Mouse (Mus musculus) forebrain, embryonic 12.5 days (tissue): Measurements from ENCODE around the gene Tmbim6. TPM values are rescaled to one million over a fixed set of nuclear protein-coding genes. Genes with fewer than 3 reads are reported as not detected.

Experiments
- ATAC-seq: fragments of 200-750 bp; cut with Nextera tagmentation; 2 replicates; pipeline ENCODE4 v1.8.0; 2017; ENCODE audit warnings: moderate TSS enrichment; ENCODE audit not compliant: low FRiP score
- H3K27ac ChIP-seq: fragments of 300-500 bp; sonication (generic); 2 replicates; pipeline ENCODE4 v1.5.1; 2016; ENCODE audit warnings: mild to moderate bottlenecking
- H3K27me3 ChIP-seq: fragments of 300-500 bp; sonication (generic); 2 replicates; pipeline ENCODE4 v1.6.1; 2016; ENCODE audit warnings: mild to moderate bottlenecking
- H3K36me3 ChIP-seq: fragments of 300-500 bp; sonication (generic); replicated peaks from 2 replicates; pipeline ENCODE4 v1.6.1; 2016; ENCODE audit warnings: mild to moderate bottlenecking
- H3K4me1 ChIP-seq: fragments of 300-500 bp; sonication (generic); 2 replicates; pipeline ENCODE4 v1.6.1; 2016
- H3K4me2 ChIP-seq: fragments of 300-500 bp; sonication (generic); 2 replicates; pipeline ENCODE4 v1.6.1; 2016; ENCODE audit warnings: mild to moderate bottlenecking, moderate library complexity
- H3K4me3 ChIP-seq: fragments of 300-500 bp; sonication (generic); replicated peaks from 2 replicates; pipeline ENCODE4 v1.5.1; 2016; ENCODE audit warnings: mild to moderate bottlenecking
- H3K9ac ChIP-seq: fragments of 300-500 bp; sonication (generic); 2 replicates; pipeline ENCODE4 v1.6.1; 2016; ENCODE audit warnings: mild to moderate bottlenecking
- H3K9me3 ChIP-seq: fragments of 300-500 bp; sonication (generic); 2 replicates; pipeline ENCODE4 v1.6.1; 2016
- WGBS: fragments of 180-500 bp; shearing (Covaris S2); methylation state at CpG from one replicate; pipeline ENCODE4 v1.1.7; 2016; 5-methylcytosine and 5-hydroxymethylcytosine counted together
- polyA plus RNA-seq: library from polyadenylated mRNA; unstranded; fragments of >200 nt; fragmentation: Nextera tagmentation; extraction: Ambion mirVana; gene quantifications from 2 replicates; pipeline ENCODE4 v1.2.1, GENCODE M21; 2016

The Tmbim6 gene
- polyA plus RNA-seq, result 252 and 256 TPM in 2 replicates

GRCm38 (mm10) chr15:99392486-99393385 is at the start of gene Tmbim6:
Gene Tmbim6 (plus strand): TSS chr15:99392882.
- Histone ChIP-seq H3K9me3 (no peaks in the 10 kb centered on the region), H3K4me2 (peak within 1 kb of the TSS; percentile 95), H3K27me3 (no peaks in the 10 kb centered on the region), H3K4me3 (peak within 1 kb of the TSS; percentile 63), H3K36me3 (no peaks in the 10 kb centered on the region), H3K4me1 (peaks cover 40% of the 10 kb centered on the region), H3K27ac (peak within 1 kb of the TSS; percentile 89), H3K9ac (peak within 1 kb of the TSS; percentile 86)
- peak; percentile 100 for ATAC-seq
- under 1% methylated on average over 51 of the region's 51 CpGs for WGBS

DNA sequence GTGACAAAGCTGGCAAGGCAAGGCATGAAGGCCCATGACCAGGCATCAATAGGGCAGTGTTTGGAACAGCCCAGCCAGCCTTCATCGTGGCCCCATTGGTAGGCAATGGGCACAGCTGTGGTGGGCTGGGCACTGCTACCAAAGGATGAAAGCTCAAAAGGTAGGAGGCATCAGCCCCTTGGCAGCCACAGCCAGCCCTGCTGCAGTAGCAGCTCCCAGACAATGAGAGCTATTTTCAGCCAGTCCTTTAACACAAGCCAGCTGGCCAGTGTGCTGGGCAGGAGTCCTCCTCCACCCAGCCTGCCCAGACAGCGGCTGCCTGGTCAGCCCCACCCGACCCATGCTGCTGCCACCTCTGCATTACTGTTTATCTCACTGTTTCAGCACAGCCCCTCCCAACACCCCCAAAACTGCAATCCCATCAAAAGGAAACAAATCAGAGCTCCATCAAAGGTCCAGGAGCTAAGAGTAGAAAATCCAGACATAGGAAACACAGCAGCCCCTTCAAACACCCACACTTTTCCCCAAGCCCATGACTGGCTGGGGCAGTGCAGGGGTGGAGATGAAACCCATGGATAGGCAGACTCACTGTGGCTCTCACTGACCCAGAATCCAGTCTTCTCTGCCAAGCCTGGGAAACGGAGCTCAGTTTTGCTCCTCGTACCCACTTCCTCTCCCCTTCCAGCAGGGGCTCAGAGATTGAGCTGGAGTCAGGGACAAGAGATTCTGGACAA is 49.1 kb upstream of the Tmbim6 start:
- Histone ChIP-seq H3K36me3 (no peaks in the 10 kb centered on the region), H3K4me2 (no peak overlapping the region), H3K9ac (no peak overlapping the region), H3K4me3 (no peak overlapping the region), H3K27ac (0 out of 2 replicates have a peak overlapping the region, but pooled peaks have one; percentile 6), H3K27me3 (no peaks in the 10 kb centered on the region), H3K4me1 (peaks cover 28% of the 10 kb centered on the region), H3K9me3 (no peaks in the 10 kb centered on the region)
- no peak for ATAC-seq
- 76% methylated on average over 5 of the region's 5 CpGs for WGBS

- no peak overlapping the region for H3K27ac ChIP-seq
- no peak overlapping the region for H3K4me2 ChIP-seq
- H3K27me3 ChIP-seq, result no peaks in the 10 kb centered on the region
- H3K9ac ChIP-seq, result no peak overlapping the region
- peaks cover 28% of the 10 kb centered on the region for H3K4me1 ChIP-seq
- 73% methylated on average over 8 of the region's 8 CpGs for WGBS
- no peak overlapping the region for H3K4me3 ChIP-seq
- ATAC-seq, result no peak
- H3K36me3 ChIP-seq, result no peaks in the 10 kb centered on the region
- H3K9me3 ChIP-seq, result no peaks in the 10 kb centered on the region
Measured at GRCm38 (mm10) chr15:99344148-99344870, 48.4 kb upstream of the Tmbim6 start.

DNA sequence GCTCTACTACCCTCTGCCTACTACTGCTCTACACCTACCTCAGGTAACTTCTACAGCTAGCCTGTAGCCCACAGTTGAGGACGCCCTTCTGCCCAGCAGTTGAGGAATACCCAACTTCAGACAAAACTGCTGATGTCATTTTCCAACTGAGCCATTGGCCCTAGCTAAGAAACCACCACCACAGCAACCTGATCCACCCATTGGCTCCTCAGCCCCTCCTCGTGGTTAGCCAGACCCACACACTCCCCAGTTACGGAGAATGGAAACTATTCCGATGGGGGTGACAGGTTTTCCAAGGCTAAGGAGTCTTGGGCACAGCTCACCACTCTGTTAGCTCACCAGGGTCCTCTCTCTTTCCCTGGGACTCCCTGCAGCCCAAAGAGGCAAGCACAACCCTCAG is 47.7 kb upstream of the Tmbim6 start:
- no peak for ATAC-seq
- WGBS, result 84% methylated on average over 4 of the region's 4 CpGs
- H3K4me3 ChIP-seq, result no peak overlapping the region

GRCm38 (mm10) chr15:99351610-99352009 is 41.1 kb upstream of the Tmbim6 start:
- no peak overlapping the region for H3K9ac ChIP-seq
- H3K4me3 ChIP-seq, result no peak overlapping the region
- no peak overlapping the region for H3K27ac ChIP-seq
- H3K4me2 ChIP-seq, result no peak overlapping the region
- no peaks in the 10 kb centered on the region for H3K27me3 ChIP-seq
- H3K9me3 ChIP-seq, result no peaks in the 10 kb centered on the region
- no peak for ATAC-seq
- no peaks in the 10 kb centered on the region for H3K36me3 ChIP-seq
- 93% methylated on average over 6 of the region's 6 CpGs for WGBS
- H3K4me1 ChIP-seq, result no peaks in the 10 kb centered on the region

More for the DNA sequence above, 47.7 kb upstream of the Tmbim6 start:
- H3K4me2 ChIP-seq, result no peak overlapping the region
- no peaks in the 10 kb centered on the region for H3K36me3 ChIP-seq
- no peaks in the 10 kb centered on the region for H3K9me3 ChIP-seq
- no peaks in the 10 kb centered on the region for H3K27me3 ChIP-seq
- no peak overlapping the region for H3K27ac ChIP-seq
- no peak overlapping the region for H3K9ac ChIP-seq
- H3K4me1 ChIP-seq, result peaks cover 22% of the 10 kb centered on the region

- Histone ChIP-seq H3K9ac (no peak overlapping the region), H3K27ac (no peak overlapping the region), H3K4me1 (no peaks in the 10 kb centered on the region), H3K4me2 (no peak overlapping the region), H3K36me3 (no peaks in the 10 kb centered on the region), H3K9me3 (no peaks in the 10 kb centered on the region), H3K27me3 (no peaks in the 10 kb centered on the region), H3K4me3 (no peak overlapping the region)
- WGBS, result 85% methylated on average over 5 of the region's 5 CpGs
- no peak for ATAC-seq
Measured at GRCm38 (mm10) chr15:99352306-99352705, 40.4 kb upstream of the Tmbim6 start.

GRCm38 (mm10) chr15:99355660-99356059 is 37.0 kb upstream of the Tmbim6 start:
- H3K4me2 ChIP-seq, result no peak overlapping the region
- ATAC-seq, result no peak
- no peaks in the 10 kb centered on the region for H3K4me1 ChIP-seq
- no peaks in the 10 kb centered on the region for H3K27me3 ChIP-seq
- no peaks in the 10 kb centered on the region for H3K9me3 ChIP-seq
- no peak overlapping the region for H3K27ac ChIP-seq
- WGBS, result 78% methylated on average over 6 of the region's 6 CpGs
- H3K4me3 ChIP-seq, result no peak overlapping the region
- H3K36me3 ChIP-seq, result no peaks in the 10 kb centered on the region
- no peak overlapping the region for H3K9ac ChIP-seq

DNA sequence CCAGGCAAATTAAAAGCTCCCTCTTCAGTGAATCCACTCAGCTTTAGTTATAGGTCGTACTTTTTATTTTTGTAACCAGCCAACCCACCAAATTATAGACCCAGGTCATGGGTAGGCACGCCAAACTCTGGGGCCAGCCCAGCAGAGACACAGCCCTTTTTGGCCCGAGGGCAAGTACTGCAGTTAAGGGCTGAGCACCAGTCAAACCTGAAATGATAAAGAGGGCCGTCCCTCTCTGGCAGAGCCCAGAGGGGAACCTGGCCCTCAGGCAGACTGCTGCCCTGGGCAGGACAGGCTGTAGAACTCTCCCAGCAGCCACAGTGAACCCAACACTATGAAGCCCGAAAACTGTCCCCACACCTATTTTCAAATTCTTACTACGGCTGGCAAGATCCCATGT is 36.2 kb upstream of the Tmbim6 start:
- Histone ChIP-seq H3K27me3 (no peaks in the 10 kb centered on the region), H3K36me3 (no peaks in the 10 kb centered on the region), H3K4me1 (no peaks in the 10 kb centered on the region), H3K4me3 (no peak overlapping the region), H3K4me2 (no peak overlapping the region), H3K9ac (no peak overlapping the region), H3K9me3 (no peaks in the 10 kb centered on the region), H3K27ac (no peak overlapping the region)
- WGBS, result 84% methylated on average over 6 of the region's 6 CpGs
- ATAC-seq, result no peak

DNA sequence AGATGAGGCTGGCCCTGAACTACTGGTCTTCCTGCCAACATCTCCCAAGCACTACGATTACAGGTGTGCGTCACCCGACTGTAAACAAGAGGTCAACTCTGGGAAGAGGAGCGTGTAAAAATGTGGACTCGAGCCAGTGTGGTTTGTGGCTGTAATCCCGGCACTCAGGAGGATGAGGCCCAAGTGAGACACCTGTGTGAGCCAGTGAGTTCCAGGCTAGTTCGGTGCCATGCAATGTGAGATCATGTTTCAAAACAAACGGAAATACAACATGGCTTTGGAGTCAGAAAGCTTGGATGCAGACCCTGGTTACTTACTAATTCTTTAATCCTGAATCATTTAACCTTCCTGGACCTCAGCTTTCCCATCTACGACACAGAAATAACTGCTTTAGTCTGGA is 33.7 kb upstream of the Tmbim6 start:
- Histone ChIP-seq H3K9me3 (no peaks in the 10 kb centered on the region), H3K4me3 (no peak overlapping the region), H3K4me2 (no peak overlapping the region), H3K27me3 (no peaks in the 10 kb centered on the region), H3K36me3 (no peaks in the 10 kb centered on the region), H3K9ac (no peak overlapping the region), H3K27ac (no peak overlapping the region), H3K4me1 (no peaks in the 10 kb centered on the region)
- 92% methylated on average over 9 of the region's 9 CpGs for WGBS
- ATAC-seq, result no peak

- Histone ChIP-seq H3K9ac (no peak overlapping the region), H3K4me2 (no peak overlapping the region), H3K27me3 (no peaks in the 10 kb centered on the region), H3K4me3 (no peak overlapping the region), H3K27ac (0 out of 2 replicates have a peak overlapping the region, but pooled peaks have one; percentile 19), H3K4me1 (peaks cover 15% of the 10 kb centered on the region), H3K9me3 (no peaks in the 10 kb centered on the region), H3K36me3 (no peaks in the 10 kb centered on the region)
- 78% methylated on average over 7 of the region's 7 CpGs for WGBS
- ATAC-seq, result no peak
Measured at GRCm38 (mm10) chr15:99364022-99364530, 28.6 kb upstream of the Tmbim6 start.

DNA sequence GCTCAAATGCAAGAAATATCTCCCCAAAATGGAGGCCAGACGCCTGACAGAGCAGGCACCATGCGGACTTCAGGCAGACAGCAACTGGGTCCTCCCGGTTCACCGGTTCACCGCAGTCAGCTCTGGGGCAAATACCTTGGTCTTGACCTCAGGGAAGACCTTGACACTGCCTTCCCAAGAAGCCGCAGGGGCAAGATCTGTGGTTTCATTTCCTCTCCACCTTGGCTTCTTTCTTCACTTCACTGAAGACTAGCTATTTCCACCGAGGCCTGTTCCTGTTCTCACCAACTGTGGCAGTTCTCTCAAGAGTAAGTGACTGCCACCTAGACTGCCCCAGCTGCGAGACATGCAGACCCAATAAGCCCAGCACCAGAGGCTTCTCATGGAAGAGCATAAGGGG is 27.8 kb upstream of the Tmbim6 start:
- Histone ChIP-seq H3K9me3 (no peaks in the 10 kb centered on the region), H3K4me2 (no peak overlapping the region), H3K9ac (no peak overlapping the region), H3K27me3 (no peaks in the 10 kb centered on the region), H3K36me3 (no peaks in the 10 kb centered on the region), H3K27ac (peak overlapping the region; percentile 25; the same call in 1 of the 2 replicates), H3K4me1 (peaks cover 21% of the 10 kb centered on the region), H3K4me3 (no peak overlapping the region)
- 72% methylated on average over 8 of the region's 8 CpGs for WGBS
- no peak for ATAC-seq
